Mouse (Mus musculus) limb, embryonic 11.5 days (tissue): ENCODE data around the gene Wnt9b. TPM values are rescaled to one million over a fixed set of nuclear protein-coding genes. Genes with fewer than 3 reads are reported as not detected.

Source experiments
- ATAC-seq: fragments of 200-750 bp; cut with Nextera tagmentation; 2 replicates; pipeline ENCODE4 v1.8.0; 2017; ENCODE audit warnings: low read depth; ENCODE audit not compliant: insufficient number of reproducible peaks, low FRiP score, low TSS enrichment
- DNase-seq: peaks from one replicate; pipeline ENCODE4 v3.0.0-alpha.2; 2015; ENCODE audit warnings: low spot score
- H3K27ac ChIP-seq: fragments of 300-500 bp; sonication (generic); replicated peaks from 2 replicates; pipeline ENCODE4 v1.5.1; 2014; ENCODE audit warnings: low read depth, mild to moderate bottlenecking, low read length
- H3K27me3 ChIP-seq: fragments of 300-500 bp; sonication (generic); 2 replicates; pipeline ENCODE4 v1.6.1; 2014; ENCODE audit warnings: mild to moderate bottlenecking, low read length, mixed read lengths; ENCODE audit not compliant: control insufficient read depth, insufficient read depth
- H3K36me3 ChIP-seq: fragments of 300-500 bp; sonication (generic); 2 replicates; pipeline ENCODE4 v1.6.1; 2014; ENCODE audit warnings: mild to moderate bottlenecking, low read length, moderate library complexity, mixed read lengths; ENCODE audit not compliant: control insufficient read depth, insufficient read depth
- H3K4me1 ChIP-seq: fragments of 300-500 bp; sonication (generic); 2 replicates; pipeline ENCODE4 v1.6.1; 2014; ENCODE audit warnings: low read length, mixed read lengths; ENCODE audit not compliant: control insufficient read depth, insufficient read depth
- H3K4me2 ChIP-seq: fragments of 300-500 bp; sonication (generic); 2 replicates; pipeline ENCODE4 v1.6.1; 2014; ENCODE audit warnings: low read depth, mild to moderate bottlenecking, moderate library complexity; ENCODE audit not compliant: severe bottlenecking
- H3K4me3 ChIP-seq: fragments of 300-500 bp; sonication (generic); 2 replicates; pipeline ENCODE4 v1.5.1; 2014; ENCODE audit warnings: low read depth, low read length
- H3K9ac ChIP-seq: fragments of 300-500 bp; sonication (generic); 2 replicates; pipeline ENCODE4 v1.6.1; 2014; ENCODE audit warnings: mild to moderate bottlenecking, low read length
- H3K9me3 ChIP-seq: fragments of 300-500 bp; sonication (generic); 2 replicates; pipeline ENCODE4 v1.6.1; 2016; ENCODE audit warnings: low read length; ENCODE audit not compliant: control insufficient read depth
- WGBS: fragments of 180-500 bp; shearing (Covaris S2); extraction: QIAGEN DNeasy Blood & Tissue Kit; methylation state at CpG from one replicate; pipeline ENCODE4 v1.1.7; 2014; 5-methylcytosine and 5-hydroxymethylcytosine counted together
- polyA plus RNA-seq: library from polyadenylated mRNA; unstranded; fragments of >200 nt; fragmentation: Nextera tagmentation; extraction: Ambion mirVana; gene quantifications from 2 replicates; pipeline ENCODE4 v1.2.1, GENCODE M21; 2014

Gene Wnt9b
- polyA plus RNA-seq, 1 experiment from 2014 or later: 0.73 TPM

DNA sequence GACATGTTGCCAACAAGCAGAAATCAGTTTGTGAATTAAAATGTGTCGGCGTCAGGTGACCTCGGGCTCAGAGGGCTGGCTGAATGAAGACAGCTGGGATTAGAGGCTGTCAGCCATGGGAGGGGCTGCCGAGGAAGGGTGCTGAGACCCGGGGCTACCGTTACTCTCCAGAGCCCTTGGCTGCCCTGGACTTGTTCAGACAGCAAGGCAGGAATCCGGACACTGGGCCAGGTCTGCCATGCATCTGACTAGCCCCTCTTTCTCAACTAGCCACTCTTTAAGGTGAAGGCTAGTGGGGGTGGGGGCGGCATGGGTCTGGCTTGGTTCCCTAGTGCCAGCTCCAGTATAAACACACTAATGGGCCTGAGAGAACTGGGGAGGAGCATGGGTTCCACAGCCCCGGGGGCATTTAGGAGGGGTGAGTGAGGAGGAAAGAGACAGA lies 27.6 kb downstream of the Wnt9b start:
- peak; percentile 37 for DNase-seq
- Histone ChIP-seq H3K4me3 (no peak overlapping the region), H3K9ac (no peak overlapping the region), H3K4me1 (peaks cover 3% of the 10 kb centered on the region; the same call in 1 of the 2 replicates), H3K36me3 (no peaks in the 10 kb centered on the region), H3K27ac (no peak overlapping the region), H3K4me2 (no peak overlapping the region; the same call in 1 of the 2 replicates), H3K27me3 (no peaks in the 10 kb centered on the region), H3K9me3 (no peaks in the 10 kb centered on the region)
- no peak for ATAC-seq
- 19% methylated on average over 9 of the region's 9 CpGs for WGBS

- 35% methylated on average over 15 of the region's 15 CpGs for WGBS
- DNase-seq: peak; percentile 62
- H3K9ac ChIP-seq: no peak overlapping the region
- H3K4me2 ChIP-seq: no peak overlapping the region; the same call in 1 of the 2 replicates
- no peaks in the 10 kb centered on the region for H3K36me3 ChIP-seq
- peaks cover 3% of the 10 kb centered on the region; the same call in 1 of the 2 replicates for H3K4me1 ChIP-seq
- ATAC-seq: no peak
- H3K4me3 ChIP-seq: no peak overlapping the region
- no peaks in the 10 kb centered on the region for H3K27me3 ChIP-seq
- no peaks in the 10 kb centered on the region for H3K9me3 ChIP-seq
- H3K27ac ChIP-seq: no peak overlapping the region
Observed at GRCm38 (mm10) chr11:103721468-103722039, 28.1 kb downstream of the Wnt9b start.

DNA sequence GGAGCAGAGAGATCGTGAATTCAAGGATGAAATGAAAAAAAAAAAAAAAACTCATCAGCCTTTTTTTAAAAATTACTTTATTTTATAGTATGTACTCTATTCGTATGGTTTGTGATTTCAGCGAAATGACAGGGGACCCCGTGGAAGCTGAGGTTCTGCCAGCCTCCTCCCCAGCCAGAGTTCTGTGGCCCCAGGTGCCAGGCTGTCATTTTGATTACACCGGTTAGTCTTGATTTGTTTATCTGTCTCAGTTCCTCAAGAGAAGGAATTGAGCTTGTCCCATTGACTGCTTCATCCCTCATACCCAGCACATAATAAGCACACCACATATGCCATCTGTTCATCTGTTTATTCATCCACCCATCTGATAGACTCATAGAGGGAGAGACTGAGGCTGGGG lies 30.2 kb downstream of the Wnt9b start:
- H3K27ac ChIP-seq: no peak overlapping the region
- no peak overlapping the region for H3K4me2 ChIP-seq
- H3K27me3 ChIP-seq: no peaks in the 10 kb centered on the region
- no peaks in the 10 kb centered on the region for H3K9me3 ChIP-seq
- peaks cover 3% of the 10 kb centered on the region; the same call in 1 of the 2 replicates for H3K4me1 ChIP-seq
- no peaks in the 10 kb centered on the region for H3K36me3 ChIP-seq
- no peak for DNase-seq
- H3K4me3 ChIP-seq: no peak overlapping the region
- ATAC-seq: no peak
- no peak overlapping the region for H3K9ac ChIP-seq
- WGBS: 88% methylated on average over 5 of the region's 5 CpGs

DNA sequence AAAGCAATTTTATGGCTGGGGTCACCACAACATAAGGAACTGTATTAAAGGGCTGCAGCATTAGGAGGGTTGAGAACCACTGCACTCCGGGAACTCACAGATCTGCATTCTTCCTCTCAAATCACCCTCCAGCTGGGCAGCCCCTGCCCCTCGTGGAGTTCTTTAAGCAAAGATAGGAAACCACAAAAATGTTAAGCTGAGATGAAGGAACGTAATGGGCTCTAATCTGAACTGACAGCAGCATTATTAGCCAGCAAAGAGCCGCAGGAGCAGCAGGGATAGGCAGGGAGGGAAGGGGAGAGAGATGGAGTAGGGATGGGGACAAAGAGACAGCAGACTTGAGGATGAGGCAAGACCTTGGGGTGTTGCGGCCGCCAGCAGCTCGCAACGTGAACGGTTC lies 32.6 kb downstream of the Wnt9b start:
- Histone ChIP-seq H3K36me3 (no peaks in the 10 kb centered on the region), H3K27me3 (no peaks in the 10 kb centered on the region), H3K4me2 (no peak overlapping the region), H3K9me3 (no peaks in the 10 kb centered on the region), H3K27ac (no peak overlapping the region), H3K4me1 (peaks cover 3% of the 10 kb centered on the region; the same call in 1 of the 2 replicates), H3K9ac (no peak overlapping the region), H3K4me3 (no peak overlapping the region)
- DNase-seq (no peak), ATAC-seq (no peak)
- 66% methylated on average over 9 of the region's 9 CpGs for WGBS

DNA sequence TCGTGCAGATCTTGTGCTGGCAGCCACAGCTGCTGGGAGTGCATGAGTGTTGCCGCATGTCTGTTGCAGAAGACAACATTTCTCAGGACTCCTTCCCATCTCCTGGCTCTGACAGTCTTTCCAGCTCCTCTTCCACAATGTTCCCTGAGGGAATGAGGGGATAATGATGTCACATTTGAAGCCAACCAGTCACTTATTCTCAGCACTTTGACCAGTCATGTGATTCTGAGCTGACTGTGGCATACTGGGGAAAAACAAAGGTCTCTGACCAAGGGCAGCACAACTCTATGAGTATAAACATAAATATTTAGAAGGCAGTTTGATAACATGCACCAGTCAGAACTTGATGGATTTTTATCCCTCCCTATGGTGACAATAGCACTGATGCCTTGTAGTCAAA lies 35.5 kb downstream of the Wnt9b start:
- 83% methylated on average over 2 of the region's 2 CpGs for WGBS

GRCm38 (mm10) chr11:103711851-103712587 lies 37.6 kb downstream of the Wnt9b start:
- Histone ChIP-seq H3K9ac (no peak overlapping the region), H3K27me3 (no peaks in the 10 kb centered on the region), H3K4me1 (0 out of 2 replicates have a peak, but pooled peaks cover 3% of the 10 kb centered on the region), H3K9me3 (no peaks in the 10 kb centered on the region), H3K27ac (no peak overlapping the region), H3K4me3 (no peak overlapping the region), H3K4me2 (no peak overlapping the region), H3K36me3 (no peaks in the 10 kb centered on the region)
- ATAC-seq (no peak), DNase-seq (no peak)
- WGBS: 32% methylated on average over 28 of the region's 28 CpGs

More for the DNA sequence above, 35.5 kb downstream of the Wnt9b start:
- H3K27ac ChIP-seq: no peak overlapping the region
- no peaks in the 10 kb centered on the region for H3K27me3 ChIP-seq
- H3K4me3 ChIP-seq: no peak overlapping the region
- no peak for DNase-seq
- no peaks in the 10 kb centered on the region for H3K9me3 ChIP-seq
- no peak overlapping the region for H3K4me2 ChIP-seq
- no peak for ATAC-seq
- H3K4me1 ChIP-seq: 0 out of 2 replicates have a peak, but pooled peaks cover 3% of the 10 kb centered on the region
- no peak overlapping the region for H3K9ac ChIP-seq
- no peaks in the 10 kb centered on the region for H3K36me3 ChIP-seq

- ATAC-seq (no peak), DNase-seq (no peak)
- no peaks in the 10 kb centered on the region for H3K9me3 ChIP-seq
- H3K27me3 ChIP-seq: no peaks in the 10 kb centered on the region
- no peak overlapping the region for H3K27ac ChIP-seq
- H3K4me3 ChIP-seq: no peak overlapping the region
- 87% methylated on average over 1 of the region's 1 CpGs for WGBS
- H3K9ac ChIP-seq: no peak overlapping the region
- no peaks in the 10 kb centered on the region for H3K36me3 ChIP-seq
- no peak overlapping the region for H3K4me2 ChIP-seq
- H3K4me1 ChIP-seq: 0 out of 2 replicates have a peak, but pooled peaks cover 3% of the 10 kb centered on the region
Observed at GRCm38 (mm10) chr11:103709982-103710381, 39.6 kb downstream of the Wnt9b start.

DNA sequence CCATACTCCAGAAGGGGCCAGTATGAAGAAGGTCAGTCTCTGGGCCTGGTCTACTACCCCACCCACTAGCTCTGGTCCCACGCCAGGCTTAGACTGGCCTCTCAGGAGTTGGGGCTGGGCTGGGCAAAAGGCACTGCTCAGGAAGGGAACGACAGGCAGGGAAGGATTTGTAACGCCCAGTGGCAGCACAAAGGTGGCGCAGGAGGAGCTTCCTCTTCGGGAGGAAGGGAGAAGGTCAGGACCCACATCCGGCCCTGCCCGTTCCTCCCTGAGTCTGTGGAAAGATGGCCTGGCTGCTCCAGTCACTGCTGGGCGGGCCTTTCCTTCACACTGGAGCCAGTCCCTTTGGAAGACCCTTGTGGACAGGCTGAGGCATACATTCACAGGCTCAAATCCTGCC lies 42.6 kb downstream of the Wnt9b start:
- 63% methylated on average over 8 of the region's 8 CpGs for WGBS
- Histone ChIP-seq H3K36me3 (no peaks in the 10 kb centered on the region), H3K27me3 (no peaks in the 10 kb centered on the region), H3K4me1 (0 out of 2 replicates have a peak, but pooled peaks cover 3% of the 10 kb centered on the region), H3K4me3 (no peak overlapping the region), H3K4me2 (no peak overlapping the region), H3K9me3 (no peaks in the 10 kb centered on the region), H3K9ac (no peak overlapping the region), H3K27ac (no peak overlapping the region)
- ATAC-seq (no peak), DNase-seq (no peak)
